Mouse (Mus musculus) bone marrow macrophage, adult 2 months (primary cell): ENCODE results near the gene Wdr19.

Experiments
- CTCF ChIP-seq: IDR thresholded peaks from 2 replicates; pipeline ENCODE4 v1.5.1; 2012; ENCODE audit warnings: low read depth, mild to moderate bottlenecking, low read length, moderate library complexity
- POLR2A ChIP-seq: IDR thresholded peaks from 2 replicates; pipeline ENCODE4 v1.6.1; 2012; ENCODE audit warnings: mild to moderate bottlenecking, low read depth, low read length, borderline replicate concordance

GRCm38 (mm10) chr5:65305516-65305915 lies 106.0 kb downstream of the Wdr19 start:
- TF ChIP-seq CTCF = no peak
- no peak for TF ChIP-seq POLR2A
